In the genomic region with DNA sequence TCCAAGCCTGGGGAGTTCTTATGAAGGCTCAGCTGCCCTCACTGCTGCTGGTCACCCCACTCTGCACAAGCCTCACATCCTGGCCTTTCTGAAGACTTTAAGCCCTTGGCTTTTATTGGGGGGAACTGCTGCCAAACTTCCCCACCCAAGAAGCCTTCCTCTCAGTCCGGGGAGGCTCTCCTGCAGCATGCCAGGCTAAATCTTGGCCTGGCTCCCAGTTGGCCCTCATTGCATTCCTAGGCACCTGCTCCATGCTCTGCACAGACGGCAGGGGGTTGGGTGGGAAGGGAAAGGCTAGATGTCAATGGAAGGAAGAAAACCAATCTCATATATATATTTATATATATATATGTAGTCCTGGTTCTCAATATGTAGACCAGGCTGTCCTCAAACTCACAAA, we compare ENCODE assay signal across 11 mouse cellular contexts. TPM values are rescaled to one million over a fixed set of nuclear protein-coding genes. Genes with fewer than 3 reads are reported as not detected.
DNase-seq lines count a peak whose midpoint lies in the region; ATAC-seq and TF ChIP-seq lines count a peak whose summit lies in the region.
"Had no signal": no experiment of that assay in that cellular context is flagged by ENCODE, and none has a peak within 500 bp of the region (broad histone marks: within the 10 kb centered on the region; RNA-seq: fewer than 3 reads in every experiment).

No protein-coding gene starts in this region.

- H3K36me3 ChIP-seq in lung, embryonic 16.5 days (ENCODE audit: control insufficient read depth, insufficient read depth, low read length) = no peaks in the 10 kb centered on the region
- H3K36me3 ChIP-seq in hindbrain, embryonic 11.5 days (ENCODE audit: control insufficient read depth, insufficient read depth, low read length) = no peaks in the 10 kb centered on the region
- H3K36me3 ChIP-seq: neural tube, embryonic 12.5 days had no signal

- no peak overlapping the region for H3K4me2 ChIP-seq in lung, embryonic 16.5 days (ENCODE audit: low read depth, low read length)
- no peak overlapping the region for H3K4me2 ChIP-seq in hindbrain, embryonic 11.5 days (replicated peaks; ENCODE audit: low read depth, low read length)
- H3K4me2 ChIP-seq: neural tube, embryonic 12.5 days had no signal

- H3K4me1 ChIP-seq in lung, embryonic 16.5 days (replicated peaks; ENCODE audit: control insufficient read depth, insufficient read depth, low read length) = peaks cover 20% of the 10 kb centered on the region
- no peaks in the 10 kb centered on the region for H3K4me1 ChIP-seq in hindbrain, embryonic 11.5 days (replicated peaks; ENCODE audit: control insufficient read depth, insufficient read depth, low read length)

- peak; percentile 63 for DNase-seq in adrenal gland, adult 2 months
- no peak for DNase-seq in adrenal gland, adult 18-20 months (ENCODE audit: low spot score in 2 of 2)
- peak; percentile 28 to 33 for DNase-seq in left cerebral cortex, postnatal 10 days (ENCODE audit: extremely low spot score in 1 of 2, low spot score in 2 of 2)
- DNase-seq in left cerebral cortex, adult 2 months (ENCODE audit: extremely low spot score in 1 of 2, low spot score in 2 of 2) = no peak
- DNase-seq in gastrocnemius, postnatal 25 days = peak; percentile 47
- no peak for DNase-seq in spleen, postnatal 10 days (ENCODE audit: low spot score in 2 of 2)
- no peak for DNase-seq in hindbrain, embryonic 11.5 days (ENCODE audit: low spot score)

- ATAC-seq in lung, embryonic 16.5 days (ENCODE audit: low read depth) = peak; percentile 60
- no peak for ATAC-seq in hindbrain, embryonic 11.5 days (ENCODE audit: low FRiP score)
- ATAC-seq: intestine, postnatal 0 days had no signal

- intact Hi-C loops in left cerebral cortex, postnatal 10 days (cut with DNase I) = no loop called here
- intact Hi-C loops in left cerebral cortex, adult 2 months (cut with DNase I) = loop anchor here (10.0 kb wide), 1 partner anchor 191 kb away; no protein-coding TSS in a partner anchor

- no peak overlapping the region for H3K4me3 ChIP-seq in left cerebral cortex, adult 2 months
- no peak overlapping the region for H3K4me3 ChIP-seq in lung, embryonic 16.5 days (ENCODE audit: low read length)
- H3K4me3 ChIP-seq in hindbrain, embryonic 11.5 days (ENCODE audit: low read depth, low read length) = no peak overlapping the region
- H3K4me3 ChIP-seq: neural tube, embryonic 12.5 days had no signal

- TF ChIP-seq CTCF in left cerebral cortex, adult 2 months (IDR thresholded peaks at IDR 0.05) = no peak

- H3K27me3 ChIP-seq in lung, embryonic 16.5 days (ENCODE audit: control insufficient read depth, insufficient read depth, low read depth, low read length) = no peaks in the 10 kb centered on the region
- peaks cover 2% of the 10 kb centered on the region for H3K27me3 ChIP-seq in hindbrain, embryonic 11.5 days (ENCODE audit: control insufficient read depth, insufficient read depth, low read length)

- no peaks in the 10 kb centered on the region; the same call in 1 of the 2 replicates for H3K9me3 ChIP-seq in lung, embryonic 16.5 days (ENCODE audit: control insufficient read depth, low read length)
- H3K9me3 ChIP-seq in hindbrain, embryonic 11.5 days (ENCODE audit: control insufficient read depth, low read length) = no peaks in the 10 kb centered on the region
- H3K9me3 ChIP-seq: neural tube, embryonic 12.5 days had no signal

- H3K9ac ChIP-seq in lung, embryonic 16.5 days (ENCODE audit: low read length) = no peak overlapping the region
- H3K9ac ChIP-seq in hindbrain, embryonic 11.5 days (ENCODE audit: low read depth, low read length) = no peak overlapping the region
- H3K9ac ChIP-seq: liver, embryonic 14.5 days; neural tube, embryonic 12.5 days had no signal

- 25% methylated on average over 2 of the region's 2 CpGs for WGBS in lung, embryonic 16.5 days
- WGBS in hindbrain, embryonic 11.5 days = 96% methylated on average over 2 of the region's 2 CpGs

- H3K27ac ChIP-seq in left cerebral cortex, adult 2 months = no peak overlapping the region
- 0 out of 2 replicates have a peak overlapping the region, but pooled peaks have one; percentile 13 for H3K27ac ChIP-seq in lung, embryonic 16.5 days (ENCODE audit: low read length)
- H3K27ac ChIP-seq in hindbrain, embryonic 11.5 days (ENCODE audit: low read depth, low read length) = no peak overlapping the region
- H3K27ac ChIP-seq: liver, embryonic 14.5 days; neural tube, embryonic 12.5 days had no signal

RNA-seq across cellular contexts. Expression of a gene that starts 2.3 kb away (rescaled TPM):
- total RNA-seq in adrenal gland, adult 2 months (2021) = 10 to 100 TPM in 1 of 2 experiments, 1 to 10 TPM in 1; 9.5 to 14.8 TPM
- 1.9 and 2.1 TPM in 2 replicates for polyA plus RNA-seq in adrenal gland, adult 2 months (2012; rRNA removed)
- 1 to 10 TPM; 7.4 to 9.8 TPM for total RNA-seq in adrenal gland, adult 18-20 months (2021)
- under 1 TPM; 0.36 to 0.56 TPM for total RNA-seq in left cerebral cortex, postnatal 10 days (2021)
- under 1 TPM in 1 of 2 experiments, not detected in 1; 0.32 TPM for total RNA-seq in left cerebral cortex, adult 2 months (2021)
- total RNA-seq in gastrocnemius, postnatal 25 days (2021) = 1 to 10 TPM; 5.9 to 6.2 TPM
- 3.5 and 3.8 TPM in 2 replicates for polyA plus RNA-seq in lung, embryonic 16.5 days (2015; fragmentation: Nextera tagmentation; extraction: Ambion mirVana)
- polyA plus RNA-seq in hindbrain, embryonic 11.5 days (2014; fragmentation: Nextera tagmentation; extraction: Ambion mirVana) = 0.36 and 1.1 TPM in 2 replicates

RNA-seq across cellular contexts. Expression of a gene that starts 22.3 kb away (rescaled TPM):
- total RNA-seq in adrenal gland, adult 2 months (2021) = 100 to 1,000 TPM; 232 to 283 TPM
- 146 and 187 TPM in 2 replicates for polyA plus RNA-seq in adrenal gland, adult 2 months (2012; rRNA removed)
- total RNA-seq in adrenal gland, adult 18-20 months (2021) = 100 to 1,000 TPM; 189 to 249 TPM
- total RNA-seq in left cerebral cortex, postnatal 10 days (2021) = 10 to 100 TPM; 43.8 to 45.2 TPM
- 10 to 100 TPM; 30.6 to 30.7 TPM for total RNA-seq in left cerebral cortex, adult 2 months (2021)
- total RNA-seq in gastrocnemius, postnatal 25 days (2021) = 1 to 10 TPM; 5.4 to 8.7 TPM
- polyA plus RNA-seq in lung, embryonic 16.5 days (2015; fragmentation: Nextera tagmentation; extraction: Ambion mirVana) = 22.8 TPM in 2 replicates
- polyA plus RNA-seq in hindbrain, embryonic 11.5 days (2014; fragmentation: Nextera tagmentation; extraction: Ambion mirVana) = 14.1 and 15.6 TPM in 2 replicates

RNA-seq across cellular contexts. Expression of a gene that starts 42.4 kb away (rescaled TPM):
- 100 to 1,000 TPM; 116 to 185 TPM for total RNA-seq in adrenal gland, adult 2 months (2021)
- polyA plus RNA-seq in adrenal gland, adult 2 months (2012; rRNA removed) = 54.6 and 58.7 TPM in 2 replicates
- 100 to 1,000 TPM; 123 to 197 TPM for total RNA-seq in adrenal gland, adult 18-20 months (2021)
- 10 to 100 TPM; 82.6 to 85.7 TPM for total RNA-seq in left cerebral cortex, postnatal 10 days (2021)
- total RNA-seq in left cerebral cortex, adult 2 months (2021) = 10 to 100 TPM; 85.5 to 86.7 TPM
- 100 to 1,000 TPM; 180 to 209 TPM for total RNA-seq in gastrocnemius, postnatal 25 days (2021)
- 406 and 415 TPM in 2 replicates for polyA plus RNA-seq in lung, embryonic 16.5 days (2015; fragmentation: Nextera tagmentation; extraction: Ambion mirVana)
- polyA plus RNA-seq in hindbrain, embryonic 11.5 days (2014; fragmentation: Nextera tagmentation; extraction: Ambion mirVana) = 90.2 and 91.6 TPM in 2 replicates

Comparison
In these comparisons a context has a peak if more than half of its experiments do, and no peak if none do; other contexts are left out.
1. DNase-seq: peak in adrenal gland, adult 2 months (single experiment), left cerebral cortex, postnatal 10 days (2 of 2) and gastrocnemius, postnatal 25 days (single experiment); none in adrenal gland, adult 18-20 months (0 of 2), left cerebral cortex, adult 2 months (0 of 2), spleen, postnatal 10 days (0 of 2) and hindbrain, embryonic 11.5 days (single experiment).
2. RNA of a gene that starts 2.3 kb away (total RNA-seq): 9.5 to 14.8 TPM in adrenal gland, adult 2 months, 7.4 to 9.8 TPM in adrenal gland, adult 18-20 months and 5.9 to 6.2 TPM in gastrocnemius, postnatal 25 days; 0.36 to 0.56 TPM in left cerebral cortex, postnatal 10 days and 0.32 TPM in left cerebral cortex, adult 2 months; every median in the first group is over 4 times any median in the second.
3. RNA of a gene that starts 22.3 kb away (total RNA-seq): 232 to 283 TPM in adrenal gland, adult 2 months and 189 to 249 TPM in adrenal gland, adult 18-20 months; 43.8 to 45.2 TPM in left cerebral cortex, postnatal 10 days, 30.6 to 30.7 TPM in left cerebral cortex, adult 2 months and 5.4 to 8.7 TPM in gastrocnemius, postnatal 25 days; every median in the first group is over 4 times any median in the second.